Mouse (Mus musculus): ENCODE data around the gene Pp2d1.

Gene Pp2d1

DNA sequence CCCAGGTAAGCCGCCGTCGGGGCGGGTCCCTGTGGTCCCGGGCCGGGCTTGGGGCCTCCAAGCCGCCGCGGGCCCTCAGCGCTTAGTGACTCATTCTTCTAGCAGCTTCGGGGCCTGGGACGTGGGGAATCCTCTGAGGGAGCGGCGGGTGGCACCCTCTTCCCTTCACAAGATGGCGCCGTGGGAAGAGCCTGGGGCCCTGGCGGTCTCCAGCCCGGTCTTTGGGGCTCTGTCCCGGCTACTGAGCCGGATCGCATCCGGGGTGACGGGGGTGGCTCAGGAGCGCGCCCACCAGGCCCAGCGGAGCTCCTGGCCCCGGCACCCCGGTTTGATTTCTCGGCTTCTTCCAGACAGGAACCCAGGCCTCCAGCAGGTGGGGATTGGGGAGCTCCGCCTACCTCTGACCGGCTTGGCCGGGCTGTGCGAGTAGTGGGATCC lies 59.6 kb downstream of the Pp2d1 start:
- peak; percentile 76 for DNase-seq (ENCODE audit: extremely low spot score, low spot score)

DNA sequence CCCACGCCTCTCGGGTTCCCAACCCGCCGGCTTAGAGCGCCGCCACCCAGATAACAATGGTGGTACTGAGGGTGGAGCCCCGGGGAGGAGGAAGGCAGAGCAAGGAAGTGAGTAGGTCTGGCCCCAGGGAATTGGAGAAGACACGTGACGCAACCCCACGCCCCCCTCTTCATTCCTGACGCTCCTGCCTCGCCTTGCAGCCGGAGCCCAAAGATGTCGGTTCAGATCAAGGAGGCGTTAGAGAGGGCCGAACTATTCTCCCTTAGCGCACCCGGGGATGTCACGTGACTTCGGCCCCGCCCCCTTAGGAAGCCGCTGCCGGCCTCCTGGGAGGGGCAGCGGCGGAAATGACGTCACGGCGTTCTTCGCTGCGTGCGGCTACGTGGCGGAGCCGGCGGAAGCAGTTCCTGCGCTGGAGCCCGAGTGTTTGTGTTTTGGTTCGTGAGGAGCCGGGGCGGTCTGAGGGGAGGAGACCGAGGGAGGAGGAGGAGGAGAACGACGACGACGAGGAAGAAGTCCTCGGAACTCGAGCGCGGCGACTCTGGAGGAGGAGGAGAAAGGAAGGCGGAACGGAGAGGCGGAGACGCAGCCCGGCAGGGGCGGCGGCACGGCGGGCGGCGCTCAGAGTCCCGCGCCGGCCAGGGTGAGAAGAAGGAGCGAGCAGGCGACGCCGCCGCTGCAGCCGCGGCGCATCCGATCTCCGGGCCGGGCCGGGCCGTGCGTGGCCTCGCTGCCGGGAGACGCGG lies 60.2 kb downstream of the Pp2d1 start, which contains the start of gene Rab5a:
TSS of gene Rab5a (plus strand) at position 377 of the 746 bp plus-strand sequence.
- DNase-seq (ENCODE audit: extremely low spot score, low spot score): peak; percentile 99

DNA sequence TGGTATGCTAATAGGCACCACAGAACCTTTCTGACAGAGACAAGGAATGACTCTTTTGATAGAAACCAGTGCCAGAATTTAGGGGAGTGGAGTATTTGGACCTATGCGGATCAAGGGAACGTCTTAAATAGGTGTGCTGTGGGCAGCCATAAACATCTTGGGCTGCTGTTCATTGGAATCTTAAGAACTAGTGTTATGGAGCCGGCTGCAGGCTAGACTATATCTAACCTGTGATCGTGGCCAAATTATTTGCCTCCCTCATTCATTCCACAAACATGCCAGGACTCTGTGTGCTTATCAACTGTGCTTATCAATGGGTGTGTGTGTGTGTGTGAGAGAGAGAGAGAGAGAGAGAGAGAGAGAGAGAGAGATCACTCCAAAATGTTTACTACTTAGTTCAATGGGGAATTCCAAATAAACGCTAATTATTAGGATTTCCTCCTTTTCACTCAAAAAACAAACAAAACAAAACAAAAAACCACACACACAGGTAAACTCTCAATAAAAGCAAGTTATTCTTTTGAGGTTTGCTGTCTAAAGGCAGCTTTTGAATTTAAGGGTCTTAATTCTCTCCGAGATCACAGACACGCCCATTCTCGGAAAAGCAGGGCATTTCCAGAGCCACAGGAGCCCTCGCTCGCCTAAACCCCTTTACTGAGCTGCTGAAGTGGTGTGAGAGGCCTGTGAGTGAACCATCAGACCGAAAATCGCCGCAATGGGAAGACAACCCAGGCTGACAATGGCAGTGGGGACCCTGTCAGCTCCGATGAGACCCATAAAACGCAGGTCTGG lies 61.0 kb downstream of the Pp2d1 start:
- DNase-seq (ENCODE audit: extremely low spot score, low spot score): peak; percentile 15

DNA sequence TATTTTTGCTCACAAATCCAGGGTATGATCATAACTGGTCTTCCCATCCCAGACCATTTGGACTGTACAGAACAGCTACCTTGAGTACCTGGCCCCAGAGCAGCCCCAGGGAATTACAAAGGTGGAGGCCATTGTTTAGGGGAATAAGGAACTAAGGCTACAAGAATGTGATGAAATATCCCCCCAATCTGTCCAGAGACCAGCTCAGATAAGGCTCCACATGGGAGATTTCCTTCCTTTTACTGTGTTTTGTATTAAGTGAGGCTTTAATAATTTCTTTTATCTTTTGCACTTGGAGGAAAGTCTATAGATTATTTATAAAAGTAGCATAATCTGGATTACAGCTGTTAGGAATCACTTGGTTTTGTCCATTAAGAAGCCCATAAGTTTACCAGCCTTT lies 70.6 kb downstream of the Pp2d1 start:
- no peak for DNase-seq (ENCODE audit: extremely low spot score, low spot score)

DNA sequence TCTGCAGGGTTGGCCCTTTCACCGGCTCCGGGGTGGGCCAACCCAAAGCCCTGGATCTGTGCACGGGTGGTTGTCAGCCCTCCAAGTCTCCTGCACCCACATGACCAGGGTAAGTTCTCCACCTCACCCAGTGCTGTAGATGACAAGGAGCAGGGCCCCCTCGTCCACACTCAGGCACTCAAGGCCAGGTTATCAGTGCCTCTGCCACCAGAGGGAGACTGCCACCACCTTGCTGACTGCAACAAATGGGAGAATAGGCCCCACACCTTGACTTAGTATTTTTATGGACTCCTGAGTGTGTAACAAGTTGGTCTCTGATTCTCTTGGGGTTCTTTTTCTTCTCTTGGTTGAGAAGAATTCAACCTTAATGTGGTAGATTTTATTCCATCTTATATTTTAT lies 73.7 kb downstream of the Pp2d1 start:
- DNase-seq (ENCODE audit: extremely low spot score, low spot score): no peak

DNA sequence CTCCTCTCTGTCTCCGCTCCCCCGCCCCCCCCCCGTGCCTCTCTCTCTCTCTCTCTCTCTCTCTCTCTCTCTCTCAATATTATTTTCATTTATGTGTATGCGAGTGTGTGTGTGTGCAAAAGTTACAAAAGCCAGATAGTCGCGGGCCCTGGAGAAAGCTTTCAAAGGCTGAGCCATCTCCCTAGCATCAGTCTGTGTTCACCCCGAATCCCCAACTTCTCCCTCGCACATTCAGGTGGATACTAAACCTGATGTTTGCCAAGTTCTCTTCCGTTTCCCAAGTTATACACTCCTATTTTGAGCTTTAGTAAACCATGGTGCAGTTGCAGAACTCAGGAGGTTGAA lies 75.8 kb downstream of the Pp2d1 start:
- DNase-seq (ENCODE audit: extremely low spot score, low spot score): no peak

DNA sequence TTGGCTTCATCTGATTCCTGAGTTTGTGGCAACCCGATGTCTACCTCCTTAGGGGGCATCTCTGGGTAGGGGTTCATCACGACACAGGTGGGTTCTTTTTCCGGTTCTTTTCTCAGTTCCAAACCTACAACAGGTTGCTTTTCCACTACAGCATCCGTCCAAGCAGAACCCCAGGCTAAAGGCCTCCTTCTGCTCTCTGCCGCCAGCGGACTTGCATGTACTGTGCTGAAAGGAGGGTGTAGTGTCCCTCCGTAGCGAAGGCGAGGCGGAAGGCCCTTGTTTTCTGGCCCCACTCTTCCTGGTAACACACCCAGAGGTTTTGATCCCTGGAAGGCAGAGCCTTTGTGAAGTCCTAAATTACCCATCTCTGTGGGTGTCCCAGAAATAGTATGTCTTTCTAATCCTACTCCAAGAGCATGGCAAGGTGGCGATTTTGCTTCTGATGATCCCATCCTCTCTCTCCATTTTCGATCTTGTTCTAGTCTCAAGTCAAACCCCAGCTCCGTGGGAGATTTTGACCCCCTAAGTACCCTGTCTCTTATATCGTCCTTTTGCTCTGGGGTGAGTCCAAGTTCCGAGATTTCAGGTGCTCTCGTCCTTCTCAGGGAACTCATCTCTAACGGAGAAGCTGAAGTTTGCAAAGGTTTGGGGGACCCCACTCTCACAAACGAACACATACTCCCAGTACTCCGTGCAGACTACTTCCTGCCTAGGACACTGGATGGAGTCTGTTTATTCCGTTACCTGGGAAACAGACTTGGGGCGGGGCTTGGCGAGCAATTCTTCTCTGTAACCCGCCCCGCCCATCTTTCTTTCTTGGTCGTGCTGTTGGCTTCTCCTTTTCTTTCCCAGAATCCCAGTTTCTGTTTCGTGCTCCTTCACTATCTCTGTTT lies 76.4 kb downstream of the Pp2d1 start, which contains the start of gene Efhb:
TSS of gene Efhb (minus strand) at position 719 of the 893 bp plus-strand sequence.
- DNase-seq (ENCODE audit: extremely low spot score, low spot score): peak; percentile 77
